Mouse (Mus musculus): Measurements from ENCODE around the gene Ppp4r4. TPM values are rescaled to one million over a fixed set of nuclear protein-coding genes. Genes with fewer than 3 reads are reported as not detected.
A peak's percentile ranks its signal among the peaks of the same experiment; 100 is the strongest.

The Ppp4r4 gene
- polyA plus RNA-seq, 1 experiment = 0.09 TPM

GRCm38 (mm10) chr12:103491091-103491730, 40.9 kb upstream of the Ppp4r4 start:
- H3K79me2 ChIP-seq (ENCODE audit: control insufficient read depth, insufficient read depth) = no peaks in the 10 kb centered on the region
- no peaks in the 10 kb centered on the region for H3K36me3 ChIP-seq (ENCODE audit: control insufficient read depth, insufficient read depth)
- H3K27me3 ChIP-seq (ENCODE audit: control insufficient read depth, insufficient read depth, insufficient read length) = no peaks in the 10 kb centered on the region
- no peak for TF ChIP-seq FOSL1 (IDR thresholded peaks at IDR 0.05; ENCODE audit: insufficient read depth, low read length, poor library complexity, severe bottlenecking)
- no peak for TF ChIP-seq CEBPB (IDR thresholded peaks at IDR 0.05; ENCODE audit: low read depth)
- no peak for TF ChIP-seq USF1 (IDR thresholded peaks at IDR 0.05; ENCODE audit: low read depth)
- TF ChIP-seq CTCF (IDR thresholded peaks at IDR 0.05; ENCODE audit: control insufficient read depth, insufficient read depth, insufficient read length) = no peak
- TF ChIP-seq MAX (IDR thresholded peaks at IDR 0.05) = no peak
- no peak for TF ChIP-seq MYOG (IDR thresholded peaks at IDR 0.05; ENCODE audit: control insufficient read depth, extremely low read depth, insufficient read length)
- TF ChIP-seq MYOD1 (IDR thresholded peaks at IDR 0.05; ENCODE audit: control insufficient read depth, insufficient read length, low read depth) = no peak
- H3K79me3 ChIP-seq (ENCODE audit: low read depth) = no peaks in the 10 kb centered on the region
- no peak overlapping the region for H3ac ChIP-seq (ENCODE audit: control insufficient read depth, insufficient read length, low read depth)
- H3K4me3 ChIP-seq (ENCODE audit: insufficient read depth, poor library complexity, severe bottlenecking) = no peak overlapping the region

GRCm38 (mm10) chr12:103492767-103493166, 39.3 kb upstream of the Ppp4r4 start:
- TF ChIP-seq MAX (IDR thresholded peaks at IDR 0.05) = no peak
- TF ChIP-seq CTCF (IDR thresholded peaks at IDR 0.05; ENCODE audit: control insufficient read depth, insufficient read depth, insufficient read length) = peak; percentile 64
- Histone ChIP-seq H3K36me3 (ENCODE audit: control insufficient read depth, insufficient read depth) (no peaks in the 10 kb centered on the region), H3K79me2 (ENCODE audit: control insufficient read depth, insufficient read depth) (no peaks in the 10 kb centered on the region), H3K4me3 (ENCODE audit: insufficient read depth, poor library complexity, severe bottlenecking) (no peak overlapping the region), H3ac (ENCODE audit: control insufficient read depth, insufficient read length, low read depth) (no peak overlapping the region), H3K79me3 (ENCODE audit: low read depth) (no peaks in the 10 kb centered on the region), H3K27me3 (ENCODE audit: control insufficient read depth, insufficient read depth, insufficient read length) (no peaks in the 10 kb centered on the region)

- Histone ChIP-seq H3K79me2 (ENCODE audit: control insufficient read depth, insufficient read depth) (no peaks in the 10 kb centered on the region), H3ac (ENCODE audit: control insufficient read depth, insufficient read length, low read depth) (no peak overlapping the region), H3K4me3 (ENCODE audit: insufficient read depth, poor library complexity, severe bottlenecking) (no peak overlapping the region), H3K36me3 (ENCODE audit: control insufficient read depth, insufficient read depth) (no peaks in the 10 kb centered on the region), H3K79me3 (ENCODE audit: low read depth) (no peaks in the 10 kb centered on the region), H3K27me3 (ENCODE audit: control insufficient read depth, insufficient read depth, insufficient read length) (no peaks in the 10 kb centered on the region)
- TF ChIP-seq USF1 (IDR thresholded peaks at IDR 0.05; ENCODE audit: low read depth) (no peak), CTCF (IDR thresholded peaks at IDR 0.05; ENCODE audit: control insufficient read depth, insufficient read depth, insufficient read length) (peak; percentile 30)
Measured at GRCm38 (mm10) chr12:103494486-103494885, 37.6 kb upstream of the Ppp4r4 start.

GRCm38 (mm10) chr12:103498768-103499167, 33.3 kb upstream of the Ppp4r4 start:
- Histone ChIP-seq H3ac (ENCODE audit: control insufficient read depth, insufficient read length, low read depth) (no peak overlapping the region), H3K79me3 (ENCODE audit: low read depth) (no peaks in the 10 kb centered on the region), H3K27me3 (ENCODE audit: control insufficient read depth, insufficient read depth, insufficient read length) (no peaks in the 10 kb centered on the region), H3K36me3 (ENCODE audit: control insufficient read depth, insufficient read depth) (no peaks in the 10 kb centered on the region), H3K4me3 (ENCODE audit: insufficient read depth, poor library complexity, severe bottlenecking) (no peak overlapping the region), H3K79me2 (ENCODE audit: control insufficient read depth, insufficient read depth) (no peaks in the 10 kb centered on the region)
- TF ChIP-seq USF1 (IDR thresholded peaks at IDR 0.05; ENCODE audit: low read depth) = no peak
- no peak for TF ChIP-seq CTCF (IDR thresholded peaks at IDR 0.05; ENCODE audit: control insufficient read depth, insufficient read depth, insufficient read length)
- TF ChIP-seq FOSL1 (IDR thresholded peaks at IDR 0.05; ENCODE audit: insufficient read depth, low read length, poor library complexity, severe bottlenecking) = no peak
- no peak for TF ChIP-seq MAX (IDR thresholded peaks at IDR 0.05)
- no peak for TF ChIP-seq MYOD1 (IDR thresholded peaks at IDR 0.05; ENCODE audit: control insufficient read depth, insufficient read length, low read depth)
- TF ChIP-seq CEBPB (IDR thresholded peaks at IDR 0.05; ENCODE audit: low read depth) = no peak
- no peak for TF ChIP-seq MYOG (IDR thresholded peaks at IDR 0.05; ENCODE audit: control insufficient read depth, extremely low read depth, insufficient read length)

- Histone ChIP-seq H3K27me3 (ENCODE audit: control insufficient read depth, insufficient read depth, insufficient read length) (no peaks in the 10 kb centered on the region), H3ac (ENCODE audit: control insufficient read depth, insufficient read length, low read depth) (no peak overlapping the region), H3K36me3 (ENCODE audit: control insufficient read depth, insufficient read depth) (no peaks in the 10 kb centered on the region), H3K4me3 (ENCODE audit: insufficient read depth, poor library complexity, severe bottlenecking) (no peak overlapping the region), H3K79me3 (ENCODE audit: low read depth) (no peaks in the 10 kb centered on the region), H3K79me2 (ENCODE audit: control insufficient read depth, insufficient read depth) (no peaks in the 10 kb centered on the region)
- no peak for TF ChIP-seq CEBPB (IDR thresholded peaks at IDR 0.05; ENCODE audit: low read depth)
Measured at GRCm38 (mm10) chr12:103499261-103499660, 32.8 kb upstream of the Ppp4r4 start.

GRCm38 (mm10) chr12:103503300-103503699, 28.8 kb upstream of the Ppp4r4 start:
- Histone ChIP-seq H3K36me3 (ENCODE audit: control insufficient read depth, insufficient read depth) (no peaks in the 10 kb centered on the region), H3K27me3 (ENCODE audit: control insufficient read depth, insufficient read depth, insufficient read length) (no peaks in the 10 kb centered on the region), H3K4me3 (ENCODE audit: insufficient read depth, poor library complexity, severe bottlenecking) (no peak overlapping the region), H3K79me2 (ENCODE audit: control insufficient read depth, insufficient read depth) (no peaks in the 10 kb centered on the region), H3K79me3 (ENCODE audit: low read depth) (no peaks in the 10 kb centered on the region), H3ac (ENCODE audit: control insufficient read depth, insufficient read length, low read depth) (no peak overlapping the region)
- TF ChIP-seq USF1 (IDR thresholded peaks at IDR 0.05; ENCODE audit: low read depth) (no peak), CEBPB (IDR thresholded peaks at IDR 0.05; ENCODE audit: low read depth) (no peak), MAX (IDR thresholded peaks at IDR 0.05) (no peak), MYOD1 (IDR thresholded peaks at IDR 0.05; ENCODE audit: control insufficient read depth, insufficient read length, low read depth) (no peak), MYOG (IDR thresholded peaks at IDR 0.05; ENCODE audit: control insufficient read depth, extremely low read depth, insufficient read length) (no peak), FOSL1 (IDR thresholded peaks at IDR 0.05; ENCODE audit: insufficient read depth, low read length, poor library complexity, severe bottlenecking) (no peak), CTCF (IDR thresholded peaks at IDR 0.05; ENCODE audit: control insufficient read depth, insufficient read depth, insufficient read length) (no peak)

Measured in C2C12 (cell line).